Mouse (Mus musculus) liver, postnatal 0 days (tissue): ENCODE results near the gene Psmb7.

Experiments
- CTCF ChIP-seq: sonication (generic); IDR thresholded peaks from 2 replicates; pipeline ENCODE4 v1.5.1; 2016; ENCODE audit warnings: antibody characterized with exemption, low read depth
- EP300 ChIP-seq: IDR thresholded peaks from 2 replicates; pipeline ENCODE4 v1.6.1; 2016; ENCODE audit warnings: antibody characterized with exemption, low read depth, mild to moderate bottlenecking

DNA sequence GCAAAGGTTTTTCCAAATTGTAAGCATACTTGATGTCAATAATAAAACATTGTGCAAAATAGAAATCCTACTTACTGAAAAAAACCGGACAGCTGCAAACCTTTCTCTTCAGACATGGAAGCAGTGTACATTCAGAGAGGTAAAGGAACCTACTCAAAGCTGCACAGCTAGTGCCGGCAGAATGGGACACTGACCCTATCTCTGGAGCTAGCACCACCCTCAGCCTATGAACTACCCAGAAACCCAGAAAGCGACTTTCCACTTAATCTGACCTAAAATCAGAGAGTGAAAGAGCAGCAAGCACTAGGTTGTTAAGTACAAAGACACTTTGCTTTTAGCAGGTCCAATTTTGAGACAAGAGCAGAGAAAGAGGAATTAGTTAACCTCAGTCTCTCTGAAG, 20.5 kb downstream of the Psmb7 start:
- TF ChIP-seq EP300 (no peak), CTCF (no peak)
